Mouse (Mus musculus) ES-E14 (cell line): ENCODE measurements around the gene Lrrc46.

Experiments
- MAFK ChIP-seq: IDR thresholded peaks from 2 replicates; pipeline ENCODE4 v1.6.1; 2014; ENCODE audit warnings: mild to moderate bottlenecking, low read depth, low read length, inconsistent platforms; ENCODE audit not compliant: insufficient read depth
- ZC3H11A ChIP-seq: IDR thresholded peaks from 2 replicates; pipeline ENCODE4 v1.6.1; 2012; ENCODE audit warnings: low read depth, mild to moderate bottlenecking, inconsistent platforms, low read length, borderline replicate concordance
- ZNF384 ChIP-seq: IDR thresholded peaks from 2 replicates; pipeline ENCODE4 v1.6.1; 2012; ENCODE audit warnings: low read depth, low read length, inconsistent platforms

GRCm38 (mm10) chr11:97033781-97034180, 7.4 kb downstream of the Lrrc46 start:
- no peak for TF ChIP-seq ZC3H11A
- TF ChIP-seq MAFK: no peak
- no peak for TF ChIP-seq ZNF384
